Comparison of ENCODE assay signal across 11 mouse cellular contexts in genomic region chr10:127530945-127531344, GRCm38 (mm10). TPM values are rescaled to one million over a fixed set of nuclear protein-coding genes. Genes with fewer than 3 reads are reported as not detected.
A peak's percentile ranks its signal among the peaks of the same experiment; 100 is the strongest.
DNase-seq lines count a peak whose midpoint lies in the region; ATAC-seq and TF ChIP-seq lines count a peak whose summit lies in the region.
"Had no signal": no experiment of that assay in that cellular context is flagged by ENCODE, and none has a peak within 500 bp of the region (broad histone marks: within the 10 kb centered on the region; RNA-seq: fewer than 3 reads in every experiment).

No protein-coding gene starts in this region.

- TF ChIP-seq CTCF in hindbrain, postnatal 0 days (IDR thresholded peaks at IDR 0.05; ENCODE audit: low read depth), result no peak
- TF ChIP-seq CTCF in midbrain, postnatal 0 days (IDR thresholded peaks at IDR 0.05), result no peak

- H3K9me3 ChIP-seq in heart, embryonic 15.5 days (replicated peaks), result no peaks in the 10 kb centered on the region
- H3K9me3 ChIP-seq in embryonic facial prominence, embryonic 15.5 days (replicated peaks), result no peaks in the 10 kb centered on the region
- H3K9me3 ChIP-seq in hindbrain, postnatal 0 days (ENCODE audit: low read length), result no peaks in the 10 kb centered on the region
- H3K9me3 ChIP-seq in midbrain, postnatal 0 days (ENCODE audit: low read length), result no peaks in the 10 kb centered on the region
- H3K9me3 ChIP-seq: liver, embryonic 15.5 days had no signal

- H3K4me3 ChIP-seq in heart, embryonic 15.5 days, result peak overlapping the region; percentile 14; the same call in 1 of the 2 replicates
- no peak overlapping the region for H3K4me3 ChIP-seq in embryonic facial prominence, embryonic 15.5 days (replicated peaks)
- H3K4me3 ChIP-seq in hindbrain, postnatal 0 days (ENCODE audit: low read length), result peak overlapping the region; percentile 25
- H3K4me3 ChIP-seq in midbrain, postnatal 0 days (ENCODE audit: low read depth, low read length), result peak overlapping the region; percentile 32
- H3K4me3 ChIP-seq: liver, embryonic 15.5 days had no signal

- no peaks in the 10 kb centered on the region for H3K36me3 ChIP-seq in heart, embryonic 15.5 days
- no peaks in the 10 kb centered on the region for H3K36me3 ChIP-seq in embryonic facial prominence, embryonic 15.5 days
- H3K36me3 ChIP-seq in hindbrain, postnatal 0 days (ENCODE audit: insufficient read depth, low read length), result no peaks in the 10 kb centered on the region
- no peaks in the 10 kb centered on the region for H3K36me3 ChIP-seq in midbrain, postnatal 0 days (ENCODE audit: insufficient read depth, low read length)
- H3K36me3 ChIP-seq: liver, embryonic 15.5 days had no signal

- H3K4me2 ChIP-seq in heart, embryonic 15.5 days, result peak overlapping the region; percentile 18; the same call in 1 of the 2 replicates
- peak overlapping the region; percentile 29; the same call in 1 of the 2 replicates for H3K4me2 ChIP-seq in embryonic facial prominence, embryonic 15.5 days (replicated peaks)
- peak overlapping the region; percentile 85 for H3K4me2 ChIP-seq in hindbrain, postnatal 0 days (ENCODE audit: low read depth, low read length)
- H3K4me2 ChIP-seq in midbrain, postnatal 0 days (ENCODE audit: low read depth, low read length, poor library complexity, severe bottlenecking), result peak overlapping the region; percentile 91
- H3K4me2 ChIP-seq: liver, embryonic 15.5 days had no signal

- H3K9ac ChIP-seq in heart, embryonic 15.5 days, result no peak overlapping the region
- no peak overlapping the region for H3K9ac ChIP-seq in embryonic facial prominence, embryonic 15.5 days
- peak overlapping the region; percentile 43 for H3K9ac ChIP-seq in hindbrain, postnatal 0 days (replicated peaks; ENCODE audit: low read length)
- H3K9ac ChIP-seq in midbrain, postnatal 0 days (replicated peaks; ENCODE audit: low read length, poor library complexity, severe bottlenecking), result peak overlapping the region; percentile 42; the same call in 1 of the 2 replicates
- H3K9ac ChIP-seq: liver, embryonic 15.5 days had no signal

- no peak overlapping the region for H3K27ac ChIP-seq in heart, embryonic 15.5 days
- no peak overlapping the region for H3K27ac ChIP-seq in embryonic facial prominence, embryonic 15.5 days (replicated peaks)
- peak overlapping the region; percentile 60; the same call in 1 of the 2 replicates for H3K27ac ChIP-seq in hindbrain, postnatal 0 days
- H3K27ac ChIP-seq in midbrain, postnatal 0 days (ENCODE audit: low read depth, low read length), result 0 out of 2 replicates have a peak overlapping the region, but pooled peaks have one; percentile 38
- H3K27ac ChIP-seq: liver, embryonic 15.5 days had no signal

- intact Hi-C loops in left cerebral cortex, postnatal 14 days (cut with DNase I), result no loop called here

- no peak for ATAC-seq in heart, embryonic 15.5 days (replicated peaks; ENCODE audit: insufficient number of reproducible peaks, insufficient read depth, low FRiP score, low read depth)
- no peak for ATAC-seq in embryonic facial prominence, embryonic 15.5 days (ENCODE audit: insufficient number of reproducible peaks, low FRiP score, low TSS enrichment, low read depth)
- ATAC-seq in hindbrain, postnatal 0 days, result no peak
- ATAC-seq in midbrain, postnatal 0 days (ENCODE audit: low FRiP score), result no peak

- peaks cover 34% of the 10 kb centered on the region for H3K4me1 ChIP-seq in heart, embryonic 15.5 days (replicated peaks)
- H3K4me1 ChIP-seq in embryonic facial prominence, embryonic 15.5 days, result peaks cover 68% of the 10 kb centered on the region
- H3K4me1 ChIP-seq in hindbrain, postnatal 0 days (ENCODE audit: insufficient read depth, low read length), result peaks cover 32% of the 10 kb centered on the region
- H3K4me1 ChIP-seq in midbrain, postnatal 0 days (ENCODE audit: insufficient read depth, low read length), result peaks cover 13% of the 10 kb centered on the region

- H3K27me3 ChIP-seq in heart, embryonic 15.5 days, result peaks cover 100% of the 10 kb centered on the region
- H3K27me3 ChIP-seq in embryonic facial prominence, embryonic 15.5 days, result peaks cover 99% of the 10 kb centered on the region
- H3K27me3 ChIP-seq in hindbrain, postnatal 0 days (ENCODE audit: insufficient read depth, low read length), result peaks cover 7% of the 10 kb centered on the region; the same call in 1 of the 2 replicates
- H3K27me3 ChIP-seq in midbrain, postnatal 0 days (ENCODE audit: insufficient read depth, low read length), result peaks cover 10% of the 10 kb centered on the region; the same call in 1 of the 2 replicates

- no peak for DNase-seq in heart, adult 18-20 months
- no peak for DNase-seq in hindbrain, postnatal 0 days (ENCODE audit: low spot score)
- DNase-seq in midbrain, postnatal 0 days (ENCODE audit: low spot score), result no peak
- no peak for DNase-seq in left cerebral cortex, postnatal 14 days (ENCODE audit: low spot score in 2 of 2)
- DNase-seq in thymus, adult 18-20 months, result no peak
- no peak for DNase-seq in layer of hippocampus, adult 8-10 months (ENCODE audit: low spot score in 2 of 2)
- DNase-seq: heart, adult 11 months; kidney, postnatal 4 days had no signal

- WGBS in heart, embryonic 15.5 days, result 2% methylated on average over 24 of the region's 25 CpGs
- WGBS in embryonic facial prominence, embryonic 15.5 days, result under 1% methylated on average over 21 of the region's 25 CpGs
- 2% methylated on average over 22 of the region's 25 CpGs for WGBS in hindbrain, postnatal 0 days
- WGBS in midbrain, postnatal 0 days, result 3% methylated on average over 15 of the region's 25 CpGs

RNA-seq across cellular contexts. Expression of gene Nxph4, which starts 3.4 kb away (rescaled TPM):
- polyA plus RNA-seq in heart, embryonic 15.5 days (2015; fragmentation: Nextera tagmentation; extraction: Ambion mirVana), result 1.2 and 2.9 TPM in 2 replicates
- under 1 TPM; 0.35 to 0.39 TPM for total RNA-seq in heart, adult 18-20 months (2021)
- polyA plus RNA-seq in embryonic facial prominence, embryonic 15.5 days (2015; fragmentation: Nextera tagmentation; extraction: Ambion mirVana), result 8.0 and 9.2 TPM in 2 replicates
- 26.0 and 33.5 TPM in 2 replicates for total RNA-seq in hindbrain, postnatal 0 days (2014; rRNA removed)
- 134 and 146 TPM in 2 replicates for polyA plus RNA-seq in hindbrain, postnatal 0 days (2015; fragmentation: Nextera tagmentation; extraction: Ambion mirVana)
- total RNA-seq in midbrain, postnatal 0 days (2014; rRNA removed), result 11.8 and 22.6 TPM in 2 replicates
- 68.9 and 72.4 TPM in 2 replicates for polyA plus RNA-seq in midbrain, postnatal 0 days (2015; fragmentation: Nextera tagmentation; extraction: Ambion mirVana)
- total RNA-seq in left cerebral cortex, postnatal 14 days (2021), result 1 to 10 TPM; 4.4 to 7.4 TPM
- total RNA-seq in layer of hippocampus, adult 8-10 months (2022), result 1 to 10 TPM; 1.9 to 2.7 (median 2.3) TPM
- polyA plus RNA-seq: liver, embryonic 15.5 days had no signal

RNA-seq across cellular contexts. Expression of gene Shmt2, which starts 8.7 kb away (rescaled TPM):
- polyA plus RNA-seq in heart, embryonic 15.5 days (2015; fragmentation: Nextera tagmentation; extraction: Ambion mirVana), result 89.8 and 106 TPM in 2 replicates
- 10 to 100 TPM; 39.3 to 44.7 TPM for total RNA-seq in heart, adult 18-20 months (2021)
- polyA plus RNA-seq in embryonic facial prominence, embryonic 15.5 days (2015; fragmentation: Nextera tagmentation; extraction: Ambion mirVana), result 106 and 116 TPM in 2 replicates
- 66.1 and 91.1 TPM in 2 replicates for total RNA-seq in hindbrain, postnatal 0 days (2014; rRNA removed)
- polyA plus RNA-seq in hindbrain, postnatal 0 days (2015; fragmentation: Nextera tagmentation; extraction: Ambion mirVana), result 49.7 and 49.9 TPM in 2 replicates
- 39.8 and 48.0 TPM in 2 replicates for total RNA-seq in midbrain, postnatal 0 days (2014; rRNA removed)
- polyA plus RNA-seq in midbrain, postnatal 0 days (2015; fragmentation: Nextera tagmentation; extraction: Ambion mirVana), result 32.8 and 34.2 TPM in 2 replicates
- 10 to 100 TPM; 27.5 to 32.9 TPM for total RNA-seq in left cerebral cortex, postnatal 14 days (2021)
- total RNA-seq in layer of hippocampus, adult 8-10 months (2022), result 10 to 100 TPM; 21.7 to 31.3 (median 29.1) TPM

RNA-seq across cellular contexts. Expression of gene Ndufa4l2, which starts 16.2 kb away (rescaled TPM):
- polyA plus RNA-seq in heart, embryonic 15.5 days (2015; fragmentation: Nextera tagmentation; extraction: Ambion mirVana), result 49.7 and 53.6 TPM in 2 replicates
- total RNA-seq in heart, adult 18-20 months (2021), result 10 to 100 TPM; 23.9 to 27.0 TPM
- polyA plus RNA-seq in embryonic facial prominence, embryonic 15.5 days (2015; fragmentation: Nextera tagmentation; extraction: Ambion mirVana), result 272 and 311 TPM in 2 replicates
- total RNA-seq in hindbrain, postnatal 0 days (2014; rRNA removed), result 11.0 and 21.9 TPM in 2 replicates
- polyA plus RNA-seq in hindbrain, postnatal 0 days (2015; fragmentation: Nextera tagmentation; extraction: Ambion mirVana), result 16.7 and 17.4 TPM in 2 replicates
- 16.2 and 16.6 TPM in 2 replicates for total RNA-seq in midbrain, postnatal 0 days (2014; rRNA removed)
- polyA plus RNA-seq in midbrain, postnatal 0 days (2015; fragmentation: Nextera tagmentation; extraction: Ambion mirVana), result 18.7 and 19.9 TPM in 2 replicates
- total RNA-seq in left cerebral cortex, postnatal 14 days (2021), result 1 to 10 TPM; 7.4 to 8.9 TPM
- total RNA-seq in layer of hippocampus, adult 8-10 months (2022), result 1 to 10 TPM; 2.9 to 4.4 (median 3.6) TPM

RNA-seq across cellular contexts. Expression of gene Stac3, which starts 29.5 kb away (rescaled TPM):
- 0.62 and 1.1 TPM in 2 replicates for polyA plus RNA-seq in heart, embryonic 15.5 days (2015; fragmentation: Nextera tagmentation; extraction: Ambion mirVana)
- total RNA-seq in heart, adult 18-20 months (2021), result under 1 TPM; 0.37 to 0.54 TPM
- polyA plus RNA-seq in embryonic facial prominence, embryonic 15.5 days (2015; fragmentation: Nextera tagmentation; extraction: Ambion mirVana), result 22.7 and 26.0 TPM in 2 replicates
- 0.68 and 3.7 TPM in 2 replicates for total RNA-seq in hindbrain, postnatal 0 days (2014; rRNA removed)
- polyA plus RNA-seq in hindbrain, postnatal 0 days (2015; fragmentation: Nextera tagmentation; extraction: Ambion mirVana), result 1.4 and 1.7 TPM in 2 replicates
- total RNA-seq in midbrain, postnatal 0 days (2014; rRNA removed), result 1.2 and 2.3 TPM in 2 replicates
- polyA plus RNA-seq in midbrain, postnatal 0 days (2015; fragmentation: Nextera tagmentation; extraction: Ambion mirVana), result 0.51 and 1.0 TPM in 2 replicates
- 10 to 100 TPM in 1 of 2 experiments, 1 to 10 TPM in 1; 3.0 to 10.0 TPM for total RNA-seq in left cerebral cortex, postnatal 14 days (2021)
- 1 to 10 TPM; 2.1 to 3.5 (median 2.8) TPM for total RNA-seq in layer of hippocampus, adult 8-10 months (2022)

Comparison
In these comparisons a context has a peak if more than half of its experiments do, and no peak if none do; other contexts are left out.
1. H3K27ac ChIP-seq: peak in hindbrain, postnatal 0 days (single experiment) and midbrain, postnatal 0 days (single experiment); none in heart, embryonic 15.5 days (single experiment) and embryonic facial prominence, embryonic 15.5 days (single experiment).
2. H3K4me2 ChIP-seq: peak in every context shown above with its lines; median percentile 91 in midbrain, postnatal 0 days; 85 in hindbrain, postnatal 0 days; 29 in embryonic facial prominence, embryonic 15.5 days; 18 in heart, embryonic 15.5 days.
3. H3K9ac ChIP-seq: peak in hindbrain, postnatal 0 days (single experiment) and midbrain, postnatal 0 days (single experiment); none in heart, embryonic 15.5 days (single experiment) and embryonic facial prominence, embryonic 15.5 days (single experiment).